ENCODE assay signal across 23 mouse cellular contexts in the genomic region with DNA sequence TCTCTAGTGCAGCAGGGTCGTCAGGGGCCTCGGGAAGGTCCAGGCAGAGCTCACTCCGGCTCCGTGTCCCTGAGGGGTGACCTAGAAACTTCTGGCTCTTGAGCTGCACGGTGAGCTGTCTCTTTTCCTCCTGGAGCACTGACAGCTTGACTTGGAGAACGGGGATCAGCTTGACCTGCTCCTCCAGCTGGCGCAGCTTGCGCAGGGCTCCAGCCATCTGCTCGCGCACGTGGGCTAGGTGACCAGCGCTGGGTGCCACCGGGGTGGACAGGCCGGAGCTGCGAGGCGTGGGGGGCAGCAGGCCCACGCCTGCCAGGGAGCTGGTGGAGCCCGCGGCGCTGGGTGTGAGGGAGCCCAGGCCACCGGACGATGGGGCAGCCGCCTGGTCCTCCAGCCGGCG. TPM values are rescaled to one million over a fixed set of nuclear protein-coding genes. Genes with fewer than 3 reads are reported as not detected.
DNase-seq lines count a peak whose midpoint lies in the region.
"Had no signal": no experiment of that assay in that cellular context is flagged by ENCODE, and none has a peak within 500 bp of the region (broad histone marks: within the 10 kb centered on the region; RNA-seq: fewer than 3 reads in every experiment).

No protein-coding gene starts in this region.

- 92% methylated on average over 25 of the region's 25 CpGs for WGBS in heart, embryonic 10.5 days

- no peaks in the 10 kb centered on the region for H3K9me3 ChIP-seq in heart, embryonic 10.5 days
- H3K9me3 ChIP-seq: heart, embryonic 13.5 days; intestine, embryonic 15.5 days; kidney, embryonic 15.5 days; limb, embryonic 13.5 days; midbrain, embryonic 10.5 days; neural tube, embryonic 12.5 days had no signal

- peaks cover 59% of the 10 kb centered on the region for H3K36me3 ChIP-seq in heart, embryonic 10.5 days

- peaks cover 64% of the 10 kb centered on the region for H3K4me1 ChIP-seq in heart, embryonic 10.5 days

- H3K27ac ChIP-seq in heart, embryonic 10.5 days, result peak overlapping the region; percentile 94
- H3K27ac ChIP-seq: hindbrain, embryonic 14.5 days; intestine, embryonic 15.5 days; limb, embryonic 13.5 days; liver, embryonic 14.5 days; macrophage; neural tube, embryonic 12.5 days had no signal

- H3K27me3 ChIP-seq in heart, embryonic 10.5 days (ENCODE audit: insufficient read depth, poor library complexity, severe bottlenecking), result no peaks in the 10 kb centered on the region
- H3K27me3 ChIP-seq: heart, embryonic 13.5 days; intestine, embryonic 15.5 days; kidney, embryonic 15.5 days; limb, embryonic 13.5 days; neural tube, embryonic 12.5 days had no signal

- no peak for DNase-seq in heart, embryonic 10.5 days (ENCODE audit: low spot score)
- DNase-seq in heart, adult 9 months (ENCODE audit: low spot score in 2 of 2), result no peak
- peak; percentile 79 for DNase-seq in cerebellum, adult 11 months
- peak; percentile 62 to 65 for DNase-seq in cerebellum, postnatal 10 days
- peak; percentile 71 for DNase-seq in skeletal muscle tissue, adult 2 months (ENCODE audit: low read depth, low spot score)
- DNase-seq in thymus, postnatal 4 days, result no peak
- no peak for DNase-seq in testis, postnatal 10 days (ENCODE audit: low spot score)
- DNase-seq: adrenal gland, adult 8-10 months; B cell, adult 2 months; thymus, adult 18-20 months had no signal

- no peak overlapping the region for H3K4me3 ChIP-seq in heart, embryonic 10.5 days
- H3K4me3 ChIP-seq: erythroblast, embryonic 14.5 days; intestine, embryonic 15.5 days; limb, embryonic 13.5 days; midbrain, embryonic 10.5 days; neural tube, embryonic 12.5 days had no signal

RNA-seq across cellular contexts. Expression of a gene that starts 3.6 kb away (rescaled TPM):
- polyA plus RNA-seq in heart, embryonic 10.5 days (2016; fragmentation: Nextera tagmentation; extraction: Ambion mirVana), result 16.4 and 16.9 TPM in 2 replicates

RNA-seq across cellular contexts. Expression of a gene that starts 34.8 kb away (rescaled TPM):
- 112 and 160 TPM in 2 replicates for polyA plus RNA-seq in heart, embryonic 10.5 days (2016; fragmentation: Nextera tagmentation; extraction: Ambion mirVana)

RNA-seq across cellular contexts. Expression of a gene that starts 40.4 kb away (rescaled TPM):
- polyA plus RNA-seq in heart, embryonic 10.5 days (2016; fragmentation: Nextera tagmentation; extraction: Ambion mirVana), result 2.5 and 5.7 TPM in 2 replicates
- polyA plus RNA-seq: brain, embryonic 14.5 days; embryonic facial prominence, embryonic 11.5 days; forebrain, embryonic 14.5 days; macrophage had no signal

RNA-seq across cellular contexts. Expression of a gene that starts 57.5 kb away (rescaled TPM):
- polyA plus RNA-seq in heart, embryonic 10.5 days (2016; fragmentation: Nextera tagmentation; extraction: Ambion mirVana), result 47.9 and 56.9 TPM in 2 replicates

Comparison
In these comparisons a context has a peak if more than half of its experiments do, and no peak if none do; other contexts are left out.
1. DNase-seq: peak in cerebellum, adult 11 months (single experiment), cerebellum, postnatal 10 days (2 of 2) and skeletal muscle tissue, adult 2 months (single experiment); none in heart, embryonic 10.5 days (single experiment), heart, adult 9 months (0 of 2), thymus, postnatal 4 days (single experiment) and testis, postnatal 10 days (single experiment).